Mouse (Mus musculus) liver, adult 2 months (tissue): ENCODE measurements around the gene Kcnh1.

Source experiments
- CTCF ChIP-seq: fragments of 200-500 bp; IDR thresholded peaks from 2 replicates; pipeline ENCODE4 v1.5.1; 2011; ENCODE audit warnings: low read depth, low read length, control low read depth
- POLR2A ChIP-seq: fragments of 200-500 bp; IDR thresholded peaks from 2 replicates; pipeline ENCODE4 v1.6.1; 2011; ENCODE audit warnings: low read length, control low read depth; ENCODE audit not compliant: insufficient read depth; ENCODE audit errors: extremely low read depth

DNA sequence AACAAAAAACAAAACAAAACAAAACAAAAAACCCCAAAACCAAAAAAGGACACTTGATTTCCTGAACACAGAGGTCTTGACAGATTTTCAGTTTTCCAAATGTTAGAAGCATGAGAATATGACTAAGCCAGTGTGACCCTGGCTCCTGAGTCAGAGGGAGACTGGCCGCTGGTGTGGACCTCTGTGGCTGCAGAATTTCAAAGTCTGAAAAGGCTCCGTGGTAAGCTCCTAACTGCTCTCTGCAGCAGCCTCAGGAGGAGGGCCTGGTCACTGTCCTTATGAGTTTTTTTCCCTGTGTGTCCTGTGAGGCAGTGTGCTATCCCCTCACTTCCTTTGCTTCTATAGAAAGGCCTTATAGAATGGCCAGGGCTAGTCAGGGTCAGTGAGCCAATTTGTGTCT is 29.6 kb downstream of the Kcnh1 start:
- TF ChIP-seq CTCF (no peak), POLR2A (no peak)
